In the genomic region with DNA sequence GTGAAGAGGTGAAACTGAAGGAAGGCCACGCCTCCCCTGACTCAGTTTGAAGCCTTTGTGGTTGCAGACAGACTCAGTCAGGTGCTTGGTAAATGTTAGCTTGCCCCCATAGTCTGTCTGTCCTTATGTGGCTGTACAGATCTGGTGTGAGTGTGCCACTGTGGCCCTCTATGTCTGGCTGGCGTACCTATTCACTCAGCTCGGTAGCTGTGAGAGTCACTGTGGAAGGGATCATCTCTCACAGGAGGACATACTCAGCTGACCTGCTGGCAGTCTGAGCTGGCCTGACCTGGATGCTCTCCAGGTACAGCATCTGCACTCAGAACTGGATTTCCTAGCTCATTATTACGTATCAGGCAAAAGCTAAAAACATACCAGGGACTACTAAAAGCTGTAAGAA, we compare ENCODE assay signal across 26 mouse cellular contexts. TPM values are rescaled to one million over a fixed set of nuclear protein-coding genes. Genes with fewer than 3 reads are reported as not detected.
DNase-seq lines count a peak whose midpoint lies in the region; ATAC-seq and TF ChIP-seq lines count a peak whose summit lies in the region.
"Had no signal": no experiment of that assay in that cellular context is flagged by ENCODE, and none has a peak within 500 bp of the region (broad histone marks: within the 10 kb centered on the region; RNA-seq: fewer than 3 reads in every experiment).

No protein-coding gene starts in this region.

- no peak overlapping the region for H3K4me3 ChIP-seq in hindbrain, embryonic 13.5 days
- H3K4me3 ChIP-seq in hindbrain, postnatal 0 days (ENCODE audit: low read length) = no peak overlapping the region
- H3K4me3 ChIP-seq in cerebellum, adult 2 months (replicated peaks; ENCODE audit: insufficient read depth, low read depth, low read length) = no peak overlapping the region
- no peak overlapping the region for H3K4me3 ChIP-seq in forebrain, embryonic 14.5 days (ENCODE audit: low read depth, low read length)
- H3K4me3 ChIP-seq: hindbrain, embryonic 15.5 days; limb, embryonic 12.5 days had no signal

- no peak overlapping the region for H3K4me2 ChIP-seq in hindbrain, embryonic 13.5 days
- no peak overlapping the region for H3K4me2 ChIP-seq in hindbrain, postnatal 0 days (ENCODE audit: low read depth, low read length)
- no peak overlapping the region for H3K4me2 ChIP-seq in forebrain, embryonic 14.5 days (ENCODE audit: low read length)
- H3K4me2 ChIP-seq: heart, embryonic 11.5 days; hindbrain, embryonic 15.5 days; limb, embryonic 12.5 days; liver, embryonic 11.5 days had no signal

- no peak for TF ChIP-seq POLR2A in cerebellum, adult 2 months (IDR thresholded peaks at IDR 0.05; ENCODE audit: borderline replicate concordance, insufficient read depth, low read length)

- 0 out of 2 replicates have a peak, but pooled peaks cover 5% of the 10 kb centered on the region for H3K36me3 ChIP-seq in hindbrain, embryonic 13.5 days
- no peaks in the 10 kb centered on the region for H3K36me3 ChIP-seq in hindbrain, postnatal 0 days (ENCODE audit: insufficient read depth, low read length)
- no peaks in the 10 kb centered on the region for H3K36me3 ChIP-seq in forebrain, embryonic 14.5 days (ENCODE audit: control insufficient read depth, insufficient read depth, low read length)
- H3K36me3 ChIP-seq: hindbrain, embryonic 15.5 days; limb, embryonic 12.5 days had no signal

- H3K27me3 ChIP-seq in hindbrain, embryonic 13.5 days = no peaks in the 10 kb centered on the region
- H3K27me3 ChIP-seq in hindbrain, postnatal 0 days (ENCODE audit: insufficient read depth, low read length) = no peaks in the 10 kb centered on the region
- no peaks in the 10 kb centered on the region for H3K27me3 ChIP-seq in cerebellum, adult 2 months (ENCODE audit: control insufficient read depth, insufficient read depth, low read length)
- no peaks in the 10 kb centered on the region for H3K27me3 ChIP-seq in forebrain, embryonic 14.5 days (replicated peaks; ENCODE audit: control insufficient read depth, insufficient read depth, low read length)
- H3K27me3 ChIP-seq: hindbrain, embryonic 15.5 days had no signal

- no peak for TF ChIP-seq CTCF in hindbrain, postnatal 0 days (IDR thresholded peaks at IDR 0.05; ENCODE audit: low read depth)
- TF ChIP-seq CTCF in cerebellum, adult 2 months (IDR thresholded peaks at IDR 0.05; ENCODE audit: borderline replicate concordance, insufficient read depth, low read depth, low read length) = no peak

- peak overlapping the region; percentile 58; the same call in 1 of the 2 replicates for H3K27ac ChIP-seq in hindbrain, embryonic 13.5 days
- H3K27ac ChIP-seq in hindbrain, postnatal 0 days = no peak overlapping the region
- peak overlapping the region; percentile 46 for H3K27ac ChIP-seq in cerebellum, adult 2 months (ENCODE audit: insufficient read depth, low read length)
- H3K27ac ChIP-seq in forebrain, embryonic 14.5 days (ENCODE audit: low read depth, low read length) = no peak overlapping the region
- H3K27ac ChIP-seq: hindbrain, embryonic 15.5 days; limb, embryonic 12.5 days; macrophage; stomach, postnatal 0 days had no signal

- no peak overlapping the region for H3K9ac ChIP-seq in hindbrain, embryonic 13.5 days
- H3K9ac ChIP-seq in hindbrain, postnatal 0 days (replicated peaks; ENCODE audit: low read length) = no peak overlapping the region
- 0 out of 2 replicates have a peak overlapping the region, but pooled peaks have one; percentile 21 for H3K9ac ChIP-seq in forebrain, embryonic 14.5 days (ENCODE audit: low read length)
- H3K9ac ChIP-seq: hindbrain, embryonic 15.5 days; limb, embryonic 12.5 days; liver, postnatal 0 days had no signal

- ATAC-seq in hindbrain, embryonic 13.5 days (ENCODE audit: low FRiP score) = no peak
- ATAC-seq in hindbrain, postnatal 0 days = no peak
- no peak for ATAC-seq in forebrain, embryonic 14.5 days
- ATAC-seq: CD4-positive, CD25-positive, alpha-beta regulatory T cell, adult 4 months; intestine, embryonic 16.5 days; liver, postnatal 0 days; lung, postnatal 0 days had no signal

- peaks cover 76% of the 10 kb centered on the region for H3K4me1 ChIP-seq in hindbrain, embryonic 13.5 days (replicated peaks)
- peaks cover 40% of the 10 kb centered on the region for H3K4me1 ChIP-seq in hindbrain, postnatal 0 days (ENCODE audit: insufficient read depth, low read length)
- H3K4me1 ChIP-seq in cerebellum, adult 2 months (ENCODE audit: control insufficient read depth, insufficient read depth, low read length) = peaks cover 67% of the 10 kb centered on the region
- peaks cover 55% of the 10 kb centered on the region for H3K4me1 ChIP-seq in forebrain, embryonic 14.5 days (ENCODE audit: control insufficient read depth, insufficient read depth, low read length)

- 85% methylated on average over 4 of the region's 4 CpGs for WGBS in hindbrain, embryonic 13.5 days
- 68% methylated on average over 4 of the region's 4 CpGs for WGBS in hindbrain, postnatal 0 days
- WGBS in cerebellum, adult 2 months = 29% methylated on average over 4 of the region's 4 CpGs
- 63% methylated on average over 4 of the region's 4 CpGs for WGBS in forebrain, embryonic 14.5 days

- peak; percentile 67 to 68 for DNase-seq in cerebellum, adult 18-20 months
- DNase-seq in cerebellum, postnatal 4 days (ENCODE audit: low spot score in 2 of 2) = no peak
- no peak for DNase-seq in hindbrain, postnatal 0 days (ENCODE audit: low spot score)
- peak; percentile 66 to 75 for DNase-seq in cerebellum, adult 2 months
- DNase-seq in forebrain, embryonic 14.5 days (ENCODE audit: low spot score) = no peak
- DNase-seq in heart, adult 18-20 months = no peak
- DNase-seq in urinary bladder, postnatal 25 days (ENCODE audit: low spot score) = no peak
- DNase-seq: adrenal gland, postnatal 36 days; gastrocnemius, postnatal 10 days; kidney, adult 9 months; layer of hippocampus, postnatal 36 days; liver, postnatal 0 days; right cerebral cortex, postnatal 14 days; thymus, adult 2 months; thymus, postnatal 4 days had no signal

- no peaks in the 10 kb centered on the region for H3K9me3 ChIP-seq in hindbrain, embryonic 13.5 days
- H3K9me3 ChIP-seq in hindbrain, postnatal 0 days (ENCODE audit: low read length) = no peaks in the 10 kb centered on the region
- no peaks in the 10 kb centered on the region for H3K9me3 ChIP-seq in forebrain, embryonic 14.5 days (replicated peaks; ENCODE audit: control insufficient read depth, low read length)
- H3K9me3 ChIP-seq: hindbrain, embryonic 15.5 days; limb, embryonic 12.5 days had no signal

RNA-seq across cellular contexts. Expression of gene A3galt2, which starts 33.4 kb away (rescaled TPM):
- polyA plus RNA-seq in hindbrain, embryonic 13.5 days (2015; fragmentation: Nextera tagmentation; extraction: Ambion mirVana) = 0.38 and 0.53 TPM in 2 replicates
- 0.47 and 1.1 TPM in 2 replicates for total RNA-seq in hindbrain, postnatal 0 days (2014; rRNA removed)
- polyA plus RNA-seq in hindbrain, postnatal 0 days (2015; fragmentation: Nextera tagmentation; extraction: Ambion mirVana) = 0.10 TPM in 2 replicates
- polyA plus RNA-seq in cerebellum, adult 2 months (2012; rRNA removed) = 1.9 and 2.4 TPM in 2 replicates
- polyA plus RNA-seq in forebrain, embryonic 14.5 days (2014; fragmentation: Nextera tagmentation; extraction: Ambion mirVana) = 0.27 and 0.38 TPM in 2 replicates
- under 1 TPM; 0.13 to 0.32 TPM for total RNA-seq in heart, adult 18-20 months (2021)
- total RNA-seq: granulocyte monocyte progenitor cell, adult 5-6 weeks had no signal
- polyA plus RNA-seq: liver, postnatal 0 days; macrophage; stomach, postnatal 0 days had no signal

Comparison
In these comparisons a context has a peak if more than half of its experiments do, and no peak if none do; other contexts are left out.
1. DNase-seq: peak in cerebellum, adult 18-20 months (2 of 2) and cerebellum, adult 2 months (2 of 2); none in cerebellum, postnatal 4 days (0 of 2), hindbrain, postnatal 0 days (single experiment), forebrain, embryonic 14.5 days (single experiment), heart, adult 18-20 months (0 of 2) and urinary bladder, postnatal 25 days (single experiment).
2. H3K27ac ChIP-seq: peak in hindbrain, embryonic 13.5 days (single experiment) and cerebellum, adult 2 months (single experiment); none in hindbrain, postnatal 0 days (single experiment) and forebrain, embryonic 14.5 days (single experiment).